11 mouse cellular contexts compared by ENCODE assay signal in genomic region chr19:18255074-18255684, GRCm38 (mm10).
DNase-seq lines count a peak whose midpoint lies in the region; ATAC-seq and TF ChIP-seq lines count a peak whose summit lies in the region.
"Had no signal": no experiment of that assay in that cellular context is flagged by ENCODE, and none has a peak within 500 bp of the region (broad histone marks: within the 10 kb centered on the region; RNA-seq: fewer than 3 reads in every experiment).

No protein-coding gene starts in this region.

- TF ChIP-seq CTCF in stomach, postnatal 0 days (IDR thresholded peaks at IDR 0.05; ENCODE audit: low read depth) = no peak

- no peaks in the 10 kb centered on the region for H3K9me3 ChIP-seq in forebrain, embryonic 15.5 days
- no peaks in the 10 kb centered on the region for H3K9me3 ChIP-seq in limb, embryonic 13.5 days
- no peaks in the 10 kb centered on the region for H3K9me3 ChIP-seq in stomach, postnatal 0 days (ENCODE audit: control insufficient read depth, low read length)
- H3K9me3 ChIP-seq: heart, embryonic 12.5 days; liver, embryonic 13.5 days had no signal

- no peaks in the 10 kb centered on the region for H3K4me1 ChIP-seq in forebrain, embryonic 15.5 days
- no peaks in the 10 kb centered on the region for H3K4me1 ChIP-seq in limb, embryonic 13.5 days
- no peaks in the 10 kb centered on the region for H3K4me1 ChIP-seq in stomach, postnatal 0 days (replicated peaks; ENCODE audit: control insufficient read depth, insufficient read depth)
- H3K4me1 ChIP-seq: heart, embryonic 12.5 days; liver, embryonic 13.5 days had no signal

- H3K27me3 ChIP-seq in forebrain, embryonic 15.5 days = no peaks in the 10 kb centered on the region
- no peaks in the 10 kb centered on the region for H3K27me3 ChIP-seq in limb, embryonic 13.5 days
- H3K27me3 ChIP-seq in stomach, postnatal 0 days (ENCODE audit: control insufficient read depth, insufficient read depth, low read length) = no peaks in the 10 kb centered on the region
- H3K27me3 ChIP-seq: heart, embryonic 12.5 days; liver, embryonic 13.5 days had no signal

- H3K27ac ChIP-seq in forebrain, embryonic 15.5 days (replicated peaks) = no peak overlapping the region
- no peak overlapping the region for H3K27ac ChIP-seq in limb, embryonic 13.5 days
- H3K27ac ChIP-seq in stomach, postnatal 0 days (replicated peaks) = no peak overlapping the region
- H3K27ac ChIP-seq: liver, embryonic 13.5 days had no signal

- peak overlapping the region; percentile 11; the same call in 1 of the 2 replicates for H3K4me3 ChIP-seq in forebrain, embryonic 15.5 days
- no peak overlapping the region; the same call in 1 of the 2 replicates for H3K4me3 ChIP-seq in limb, embryonic 13.5 days
- H3K4me3 ChIP-seq in stomach, postnatal 0 days (ENCODE audit: low read depth, low read length) = peak overlapping the region; percentile 13; the same call in 1 of the 2 replicates
- H3K4me3 ChIP-seq: heart, embryonic 12.5 days; liver, embryonic 13.5 days had no signal

- peak overlapping the region; percentile 25 for H3K4me2 ChIP-seq in forebrain, embryonic 15.5 days (replicated peaks)
- peak overlapping the region; percentile 46 for H3K4me2 ChIP-seq in limb, embryonic 13.5 days (replicated peaks)
- H3K4me2 ChIP-seq in stomach, postnatal 0 days (replicated peaks; ENCODE audit: low read depth) = peak overlapping the region; percentile 40; the same call in 1 of the 2 replicates
- H3K4me2 ChIP-seq: heart, embryonic 12.5 days; liver, embryonic 13.5 days had no signal

- 0 out of 2 replicates have a peak, but pooled peaks have one; percentile 29 for ATAC-seq in forebrain, embryonic 15.5 days (replicated peaks)
- ATAC-seq in limb, embryonic 13.5 days (ENCODE audit: low FRiP score, low read depth) = no peak
- no peak for ATAC-seq in stomach, postnatal 0 days (ENCODE audit: low FRiP score, low TSS enrichment)
- ATAC-seq: CD4-positive, CD25-positive, alpha-beta regulatory T cell, adult 4 months had no signal

- peak; percentile 6 to 18 for DNase-seq in kidney, postnatal 4 days
- DNase-seq in kidney, postnatal 25 days = no peak
- DNase-seq in stomach, postnatal 0 days (ENCODE audit: low spot score) = no peak
- DNase-seq in adrenal gland, postnatal 4 days (ENCODE audit: low spot score in 2 of 2) = no peak
- DNase-seq in cerebellum, adult 9-10 months = no peak
- DNase-seq in layer of hippocampus, postnatal 25 days (ENCODE audit: extremely low spot score in 1 of 2, low spot score in 1 of 2) = no peak
- DNase-seq: liver, embryonic 13.5 days had no signal

- no peak overlapping the region for H3K9ac ChIP-seq in forebrain, embryonic 15.5 days (replicated peaks)
- H3K9ac ChIP-seq in limb, embryonic 13.5 days = no peak overlapping the region
- H3K9ac ChIP-seq in stomach, postnatal 0 days (ENCODE audit: low read length) = no peak overlapping the region
- H3K9ac ChIP-seq: heart, embryonic 12.5 days; liver, embryonic 13.5 days had no signal

- TF ChIP-seq EP300 in stomach, postnatal 0 days (optimal IDR thresholded peaks at IDR 0.05) = no peak

- WGBS in forebrain, embryonic 15.5 days = 52% methylated on average over 14 of the region's 14 CpGs
- WGBS in limb, embryonic 13.5 days = 49% methylated on average over 14 of the region's 14 CpGs
- 52% methylated on average over 14 of the region's 14 CpGs for WGBS in stomach, postnatal 0 days

- H3K36me3 ChIP-seq in forebrain, embryonic 15.5 days = no peaks in the 10 kb centered on the region
- H3K36me3 ChIP-seq in limb, embryonic 13.5 days = no peaks in the 10 kb centered on the region
- H3K36me3 ChIP-seq in stomach, postnatal 0 days (ENCODE audit: control insufficient read depth, insufficient read depth, low read length) = no peaks in the 10 kb centered on the region
- H3K36me3 ChIP-seq: heart, embryonic 12.5 days; liver, embryonic 13.5 days had no signal

Comparison
In these comparisons a context has a peak if more than half of its experiments do, and no peak if none do; other contexts are left out.
1. DNase-seq: peak in kidney, postnatal 4 days (2 of 2); none in kidney, postnatal 25 days (0 of 2), stomach, postnatal 0 days (single experiment), adrenal gland, postnatal 4 days (0 of 2), cerebellum, adult 9-10 months (single experiment) and layer of hippocampus, postnatal 25 days (0 of 2).
2. Peak in every context shown above with its lines, with median percentiles within 50 percentile points of each other: H3K4me2 ChIP-seq.